Mouse (Mus musculus): ENCODE measurements around the gene Ypel2. TPM values are rescaled to one million over a fixed set of nuclear protein-coding genes. Genes with fewer than 3 reads are reported as not detected.

The Ypel2 gene
- total RNA-seq (2014; rRNA removed) (5.6 and 6.3 TPM in 2 replicates), polyA plus RNA-seq (2015; fragmentation: Nextera tagmentation; extraction: Ambion mirVana) (3.7 and 4.5 TPM in 2 replicates)

GRCm38 (mm10) chr11:86993041-86994037, at the start of gene Ypel2:
Gene Ypel2, minus strand, starts transcription at chr11:86993707.
- H3K9me3 ChIP-seq (ENCODE audit: low read length), result no peaks in the 10 kb centered on the region
- ATAC-seq (peak; percentile 100), DNase-seq (peak; percentile 97)
- H3K4me1 ChIP-seq (ENCODE audit: insufficient read depth), result peaks cover 9% of the 10 kb centered on the region; the same call in 1 of the 2 replicates
- peak within 1 kb of the TSS; percentile 80 for H3K27ac ChIP-seq (ENCODE audit: low read depth, low read length)
- peak within 1 kb of the TSS; percentile 76 for H3K4me2 ChIP-seq (ENCODE audit: low read depth)
- H3K4me3 ChIP-seq (ENCODE audit: low read depth, low read length), result peak within 1 kb of the TSS; percentile 90
- H3K9ac ChIP-seq, result peak within 1 kb of the TSS; percentile 57
- TF ChIP-seq CTCF (IDR thresholded peaks at IDR 0.05; ENCODE audit: low read depth), result no peak; the same call in 1 of the 2 replicates
- H3K36me3 ChIP-seq (ENCODE audit: insufficient read depth), result no peaks in the 10 kb centered on the region
- H3K27me3 ChIP-seq (ENCODE audit: insufficient read depth, low read length), result no peaks in the 10 kb centered on the region
- WGBS, result under 1% methylated on average over 96 of the region's 96 CpGs

GRCm38 (mm10) chr11:87043052-87043451, 49.5 kb upstream of the Ypel2 start:
- TF ChIP-seq CTCF (IDR thresholded peaks at IDR 0.05; ENCODE audit: low read depth), result no peak
- Histone ChIP-seq H3K4me2 (ENCODE audit: low read depth) (no peak overlapping the region), H3K27ac (ENCODE audit: low read depth, low read length) (no peak overlapping the region), H3K27me3 (ENCODE audit: insufficient read depth, low read length) (no peaks in the 10 kb centered on the region), H3K4me1 (ENCODE audit: insufficient read depth) (no peaks in the 10 kb centered on the region), H3K36me3 (ENCODE audit: insufficient read depth) (peaks cover 66% of the 10 kb centered on the region), H3K9me3 (ENCODE audit: low read length) (no peaks in the 10 kb centered on the region), H3K4me3 (ENCODE audit: low read depth, low read length) (no peak overlapping the region), H3K9ac (no peak overlapping the region)
- no peak for DNase-seq
- WGBS, result 91% methylated on average over 3 of the region's 3 CpGs
- ATAC-seq, result no peak

DNA sequence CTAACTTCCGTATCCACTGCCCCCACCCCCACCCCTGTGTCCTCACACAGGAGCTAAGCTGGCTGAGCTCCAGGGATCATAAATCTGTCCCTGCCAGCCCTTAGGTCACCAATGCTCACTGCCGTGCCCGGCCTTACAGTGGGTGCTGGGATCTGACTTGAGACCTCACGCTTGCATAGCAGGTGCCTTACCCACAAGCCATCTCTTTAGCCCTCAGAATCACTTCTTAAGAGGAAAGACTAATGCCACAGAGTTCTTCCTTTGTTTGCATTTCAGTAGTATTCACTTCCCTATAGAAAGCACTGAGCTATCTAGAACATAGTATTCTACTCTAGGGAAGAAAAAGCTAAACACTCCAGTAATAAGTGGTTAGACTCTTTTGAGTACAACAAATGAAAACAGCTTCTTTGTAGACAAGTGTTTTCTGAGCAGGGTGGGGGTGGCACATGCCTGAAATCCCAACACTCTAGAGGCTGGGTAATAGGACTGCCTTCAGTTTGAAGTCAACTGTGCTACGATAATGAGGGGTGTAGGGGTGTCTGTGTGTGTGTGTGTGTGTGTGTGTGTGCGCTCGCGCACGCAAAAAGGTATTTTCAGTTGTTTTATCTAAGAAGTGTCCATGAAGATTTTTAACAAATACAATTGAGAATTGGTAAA, 45.9 kb upstream of the Ypel2 start:
- DNase-seq (no peak), ATAC-seq (no peak)
- Histone ChIP-seq H3K4me1 (ENCODE audit: insufficient read depth) (no peaks in the 10 kb centered on the region), H3K9me3 (ENCODE audit: low read length) (no peaks in the 10 kb centered on the region), H3K9ac (no peak overlapping the region), H3K4me3 (ENCODE audit: low read depth, low read length) (no peak overlapping the region), H3K27ac (ENCODE audit: low read depth, low read length) (no peak overlapping the region), H3K4me2 (ENCODE audit: low read depth) (no peak overlapping the region), H3K27me3 (ENCODE audit: insufficient read depth, low read length) (no peaks in the 10 kb centered on the region), H3K36me3 (ENCODE audit: insufficient read depth) (peaks cover 68% of the 10 kb centered on the region)
- WGBS, result 89% methylated on average over 9 of the region's 9 CpGs
- TF ChIP-seq CTCF (IDR thresholded peaks at IDR 0.05; ENCODE audit: low read depth), result no peak

GRCm38 (mm10) chr11:87036180-87036579, 42.7 kb upstream of the Ypel2 start:
- TF ChIP-seq CTCF (IDR thresholded peaks at IDR 0.05; ENCODE audit: low read depth), result peak; percentile 33
- Histone ChIP-seq H3K4me2 (ENCODE audit: low read depth) (no peak overlapping the region), H3K9me3 (ENCODE audit: low read length) (no peaks in the 10 kb centered on the region), H3K4me1 (ENCODE audit: insufficient read depth) (no peaks in the 10 kb centered on the region), H3K36me3 (ENCODE audit: insufficient read depth) (peaks cover 68% of the 10 kb centered on the region), H3K27me3 (ENCODE audit: insufficient read depth, low read length) (no peaks in the 10 kb centered on the region), H3K4me3 (ENCODE audit: low read depth, low read length) (no peak overlapping the region), H3K9ac (no peak overlapping the region), H3K27ac (ENCODE audit: low read depth, low read length) (no peak overlapping the region)
- 70% methylated on average over 4 of the region's 4 CpGs for WGBS
- ATAC-seq, result no peak
- no peak for DNase-seq

DNA sequence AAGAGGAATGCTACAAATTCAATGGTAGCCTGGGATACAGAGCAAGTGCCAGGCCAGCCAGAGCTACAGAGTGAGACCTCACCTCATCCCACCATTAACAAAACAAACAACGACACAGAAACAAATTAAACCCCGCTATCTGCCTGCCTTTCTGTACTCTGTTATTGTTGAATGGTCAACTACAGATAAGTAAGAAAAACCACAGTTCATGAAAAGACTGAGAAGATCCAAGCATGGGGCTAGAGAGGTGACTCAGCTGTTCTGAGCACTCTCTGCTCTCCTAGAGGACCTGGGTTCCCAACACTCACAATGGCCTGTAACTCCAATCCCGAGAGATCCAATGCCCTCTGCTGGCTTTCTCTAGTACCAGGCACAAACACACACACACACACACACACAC, 34.7 kb upstream of the Ypel2 start:
- DNase-seq (no peak), ATAC-seq (no peak)
- no peaks in the 10 kb centered on the region for H3K4me1 ChIP-seq (ENCODE audit: insufficient read depth)
- H3K27ac ChIP-seq (ENCODE audit: low read depth, low read length), result no peak overlapping the region
- H3K27me3 ChIP-seq (ENCODE audit: insufficient read depth, low read length), result no peaks in the 10 kb centered on the region
- WGBS, result 91% methylated on average over 3 of the region's 3 CpGs
- H3K36me3 ChIP-seq (ENCODE audit: insufficient read depth), result peaks cover 10% of the 10 kb centered on the region
- no peak overlapping the region for H3K9ac ChIP-seq
- no peak overlapping the region for H3K4me2 ChIP-seq (ENCODE audit: low read depth)
- no peak overlapping the region for H3K4me3 ChIP-seq (ENCODE audit: low read depth, low read length)
- no peaks in the 10 kb centered on the region for H3K9me3 ChIP-seq (ENCODE audit: low read length)
- no peak for TF ChIP-seq CTCF (IDR thresholded peaks at IDR 0.05; ENCODE audit: low read depth)

- no peak for ATAC-seq
- Histone ChIP-seq H3K36me3 (ENCODE audit: insufficient read depth) (no peaks in the 10 kb centered on the region), H3K27me3 (ENCODE audit: insufficient read depth, low read length) (no peaks in the 10 kb centered on the region), H3K4me1 (ENCODE audit: insufficient read depth) (no peaks in the 10 kb centered on the region), H3K4me2 (ENCODE audit: low read depth) (no peak overlapping the region), H3K27ac (ENCODE audit: low read depth, low read length) (no peak overlapping the region), H3K9me3 (ENCODE audit: low read length) (no peaks in the 10 kb centered on the region), H3K4me3 (ENCODE audit: low read depth, low read length) (no peak overlapping the region), H3K9ac (no peak overlapping the region)
- WGBS, result 76% methylated on average over 9 of the region's 9 CpGs
- DNase-seq, result no peak
- no peak for TF ChIP-seq CTCF (IDR thresholded peaks at IDR 0.05; ENCODE audit: low read depth)
These were observed 32.8 kb upstream of the Ypel2 start for GRCm38 (mm10) chr11:87026096-87026875.

Measured in forebrain, postnatal 0 days (tissue).